Mouse (Mus musculus) cerebellum, postnatal 36 days (tissue): ENCODE results near the gene Nxpe4.
"Not testable (repeated sequence)": the region's sequence is repeated elsewhere in the genome, so short reads cannot be mapped to it uniquely, and the experiment has no call there.

Experiments
- DNase-seq, 2 experiments: peaks; one replicate each; pipeline ENCODE4 v3.0.0; 2021 to 2022; ENCODE audit warnings: mixed read lengths in 2 of 2

Nxpe4 gene

DNA sequence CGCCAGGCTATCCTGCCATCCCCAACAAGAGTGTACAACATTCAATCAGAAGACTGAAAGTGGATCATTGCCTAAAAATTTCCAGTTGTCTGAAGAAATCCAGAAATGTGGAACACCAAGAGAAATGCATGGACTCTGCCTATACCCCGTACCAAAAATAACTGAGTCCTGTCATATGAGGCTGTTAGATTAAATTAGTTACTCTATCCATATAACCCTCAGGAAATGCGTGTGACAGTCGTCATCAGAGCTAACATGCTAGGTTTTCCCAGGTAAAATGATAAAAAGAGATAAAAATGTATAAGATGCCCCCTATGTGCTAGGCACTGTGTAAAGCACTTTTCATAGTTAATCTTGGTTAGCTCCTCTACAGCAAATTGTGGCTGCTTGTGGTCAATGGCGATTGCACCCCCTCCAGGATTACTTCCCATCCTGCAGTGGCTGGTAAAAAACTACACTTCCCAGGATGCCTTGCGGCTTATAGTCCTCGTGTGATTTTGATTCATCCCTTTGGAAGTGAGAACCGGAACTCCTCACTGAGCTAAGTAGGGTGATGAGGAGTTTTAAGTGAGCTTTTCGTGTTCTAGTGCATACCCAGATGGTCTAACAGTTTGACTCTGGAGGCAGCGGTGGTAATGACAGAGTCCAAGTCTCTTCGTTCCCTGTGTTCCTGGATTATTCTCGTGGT, at the start of gene Nxpe4:
Gene Nxpe4 (plus strand): TSS at position 519 of the 688 bp plus-strand sequence.
- DNase-seq, result peak; percentile 71 to 81

- no peak for DNase-seq
Observed at GRCm38 (mm10) chr9:48126815-48127214, 35.0 kb upstream of the Nxpe4 start.

GRCm38 (mm10) chr9:48137507-48137906, 24.3 kb upstream of the Nxpe4 start:
- no peak for DNase-seq

- DNase-seq, result no peak
Observed at GRCm38 (mm10) chr9:48140485-48141411, 21.1 kb upstream of the Nxpe4 start.

DNA sequence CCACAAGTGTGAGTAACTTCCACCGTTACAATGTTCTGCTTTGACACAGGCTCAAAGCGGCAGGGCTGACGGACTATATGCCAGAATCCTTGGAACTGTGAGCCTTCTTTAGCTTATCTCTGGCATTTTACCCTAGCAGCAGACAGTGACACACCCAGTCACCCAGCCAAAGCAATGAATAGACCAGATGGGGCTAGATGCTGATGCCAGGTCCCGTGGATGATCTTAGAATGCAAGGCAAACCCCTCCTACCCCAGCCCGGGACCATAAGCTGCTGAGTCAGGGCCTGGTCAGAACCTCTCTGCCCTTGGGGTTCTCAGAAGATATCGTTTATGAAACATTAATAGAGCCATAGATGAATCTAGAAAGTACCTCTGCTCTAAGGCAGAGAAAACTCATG, 19.2 kb upstream of the Nxpe4 start:
- no peak for DNase-seq

DNA sequence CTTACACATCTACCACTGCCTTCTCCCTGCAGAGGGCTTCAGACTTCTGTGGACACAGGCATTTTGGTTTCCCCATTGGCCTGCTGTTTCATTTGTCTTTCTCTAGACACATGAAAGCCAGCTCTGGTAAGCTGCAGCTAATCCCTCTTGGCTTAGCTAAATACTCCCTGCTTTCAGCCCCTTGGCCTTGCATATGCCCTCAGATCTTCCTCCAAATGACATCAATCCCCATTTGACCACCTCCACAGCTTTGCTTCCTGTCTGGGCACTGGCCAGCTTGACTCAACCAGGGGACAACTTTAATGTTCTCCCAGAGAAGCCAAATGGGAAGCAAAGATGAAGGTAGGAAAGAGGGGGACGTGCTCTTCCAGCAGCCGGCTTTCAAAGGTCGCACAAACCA, 15.1 kb upstream of the Nxpe4 start:
- no peak for DNase-seq

- not testable (repeated sequence) for DNase-seq
Observed at GRCm38 (mm10) chr9:48166531-48166930, 4.7 kb downstream of the Nxpe4 start.

DNA sequence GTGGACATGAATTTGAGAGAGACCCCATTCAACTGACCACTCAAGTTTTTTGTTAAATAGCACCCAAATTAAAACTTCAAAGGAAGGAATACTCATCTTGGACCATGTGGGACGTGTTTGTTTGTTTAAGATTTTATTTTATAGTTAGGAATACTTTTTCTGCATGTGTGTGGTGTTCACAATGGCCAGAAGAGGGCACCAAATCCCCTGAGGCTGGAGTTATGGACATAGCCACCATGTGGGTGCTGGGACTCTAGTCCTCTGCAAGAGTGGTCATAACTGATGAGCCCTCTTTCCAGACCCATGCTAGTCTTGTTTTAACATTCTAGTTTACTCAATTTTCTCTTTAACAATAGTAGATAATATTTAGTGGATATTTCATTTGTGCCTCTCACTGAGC, 14.9 kb downstream of the Nxpe4 start:
- DNase-seq, result no peak

DNA sequence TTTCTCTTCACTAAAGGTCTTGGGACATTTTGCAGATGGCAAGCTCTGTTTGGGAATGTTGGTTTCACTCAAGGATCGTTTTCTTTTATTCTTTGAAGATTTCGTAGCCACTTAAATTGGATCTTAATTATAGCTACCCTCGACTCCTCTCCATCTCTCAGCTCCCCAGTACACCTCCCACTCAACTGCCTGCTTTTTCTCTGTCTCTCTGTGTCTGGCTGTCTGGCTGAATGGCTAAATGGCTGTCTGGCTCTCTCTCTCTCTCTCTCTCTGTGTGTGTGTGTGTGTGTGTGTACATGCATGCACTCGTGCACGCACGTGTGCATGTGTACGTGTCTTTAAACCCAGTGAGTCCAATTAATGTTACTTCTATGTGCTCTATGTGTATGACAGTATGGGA, 19.5 kb downstream of the Nxpe4 start:
- no peak for DNase-seq

GRCm38 (mm10) chr9:48182718-48183414, 21.0 kb downstream of the Nxpe4 start:
- no peak for DNase-seq

DNA sequence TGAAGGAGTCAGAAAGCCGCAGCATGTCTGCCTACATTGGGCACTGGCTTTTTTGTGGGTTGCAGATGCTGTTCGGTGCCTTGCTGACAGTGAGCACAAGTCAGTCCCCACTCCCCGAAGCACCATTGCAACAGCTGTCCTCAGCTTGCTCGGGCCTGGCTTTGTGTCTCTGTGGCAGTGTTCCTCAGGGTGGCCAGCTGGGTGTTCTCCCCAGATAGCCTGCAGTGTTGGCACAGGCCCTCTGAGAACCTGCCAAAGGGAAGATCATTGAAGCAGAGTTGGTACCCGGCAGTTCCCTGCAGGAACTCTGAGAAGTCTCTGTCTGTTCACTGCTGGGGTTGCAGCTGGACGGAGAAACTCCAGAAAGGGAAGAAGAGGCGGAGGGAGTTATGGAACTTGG, 22.5 kb downstream of the Nxpe4 start:
- DNase-seq, result peak; percentile 9 to 17

GRCm38 (mm10) chr9:48188854-48189253, 27.0 kb downstream of the Nxpe4 start:
- DNase-seq, result no peak

DNA sequence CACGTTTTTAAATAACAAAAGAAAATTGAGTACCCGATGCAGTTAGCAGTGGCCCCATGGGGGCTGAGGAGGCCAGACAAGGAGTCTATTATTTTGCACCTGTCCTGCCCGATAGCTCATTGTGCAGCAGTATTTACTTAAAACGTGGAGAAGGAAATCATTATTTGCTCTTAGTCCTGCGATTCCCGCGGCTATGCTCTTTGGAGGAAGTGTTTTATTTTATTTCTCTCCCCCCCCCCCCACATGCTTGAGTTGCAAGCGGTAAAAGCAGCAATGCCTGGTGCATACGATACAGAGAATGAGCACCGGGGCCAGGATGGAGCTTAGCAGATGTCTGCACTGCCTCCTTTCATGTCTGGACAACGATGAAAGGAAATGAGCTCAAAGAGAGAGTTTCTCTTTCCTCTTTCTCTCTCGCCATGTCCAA, 35.6 kb downstream of the Nxpe4 start:
- DNase-seq, result no peak

DNA sequence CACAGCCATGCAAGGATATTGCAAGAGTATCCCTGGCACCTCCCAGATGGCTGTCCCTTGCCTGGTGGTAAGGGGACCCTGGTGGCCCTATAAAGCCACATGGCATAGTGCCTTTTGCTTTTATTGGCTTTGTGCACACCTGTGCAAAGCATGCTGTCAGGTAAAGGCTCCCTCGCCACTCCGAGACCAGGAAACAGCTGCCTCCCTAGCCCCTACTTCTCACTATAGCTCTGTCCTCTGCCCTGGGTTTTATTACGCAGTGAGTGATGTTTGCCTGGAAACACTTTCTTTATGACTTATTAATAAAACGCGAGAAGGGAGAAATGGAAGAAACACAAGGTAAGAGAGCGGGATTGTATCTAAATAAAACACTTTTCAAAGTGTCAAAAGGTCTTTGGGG, 49.1 kb downstream of the Nxpe4 start:
- no peak for DNase-seq

DNA sequence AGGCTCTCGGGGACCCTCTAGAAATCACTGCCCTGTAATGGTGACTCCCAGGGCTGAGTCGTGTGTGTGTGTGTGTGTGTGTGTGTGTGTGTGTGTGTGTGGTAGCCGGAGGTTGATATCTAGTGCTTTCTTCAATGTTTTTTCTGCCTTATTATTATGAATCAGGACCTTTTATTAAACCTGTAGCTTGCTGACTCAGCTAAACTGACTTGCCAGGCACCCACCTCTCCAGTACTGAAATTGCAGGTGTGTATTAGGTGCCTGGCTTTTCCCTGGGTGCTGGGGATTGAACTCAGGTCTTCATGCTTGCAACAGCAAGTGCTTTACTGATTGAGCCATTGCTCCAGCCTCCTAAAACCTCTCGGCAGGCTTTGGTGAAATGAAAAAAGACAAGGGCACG, 50.1 kb downstream of the Nxpe4 start:
- DNase-seq, result no peak

DNA sequence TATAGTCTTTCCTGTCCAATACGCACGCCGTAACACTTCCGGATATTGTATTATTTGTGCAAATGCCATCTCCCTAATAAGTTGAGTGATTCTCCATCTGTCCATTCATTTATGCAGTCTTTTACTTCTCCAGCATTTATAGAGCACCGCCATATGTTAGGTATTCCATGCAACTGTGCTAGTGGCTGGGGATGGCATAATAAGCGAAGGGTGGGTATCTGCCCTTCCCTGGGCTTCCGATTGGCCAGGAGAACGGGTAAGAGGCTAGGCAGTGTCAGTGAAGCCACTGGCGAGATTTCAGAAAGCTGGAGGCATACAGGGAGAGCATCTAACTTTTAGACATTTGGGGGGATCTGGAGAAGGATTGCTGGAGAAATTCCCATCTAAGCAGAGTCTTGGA, 52.9 kb downstream of the Nxpe4 start:
- DNase-seq, result no peak

DNA sequence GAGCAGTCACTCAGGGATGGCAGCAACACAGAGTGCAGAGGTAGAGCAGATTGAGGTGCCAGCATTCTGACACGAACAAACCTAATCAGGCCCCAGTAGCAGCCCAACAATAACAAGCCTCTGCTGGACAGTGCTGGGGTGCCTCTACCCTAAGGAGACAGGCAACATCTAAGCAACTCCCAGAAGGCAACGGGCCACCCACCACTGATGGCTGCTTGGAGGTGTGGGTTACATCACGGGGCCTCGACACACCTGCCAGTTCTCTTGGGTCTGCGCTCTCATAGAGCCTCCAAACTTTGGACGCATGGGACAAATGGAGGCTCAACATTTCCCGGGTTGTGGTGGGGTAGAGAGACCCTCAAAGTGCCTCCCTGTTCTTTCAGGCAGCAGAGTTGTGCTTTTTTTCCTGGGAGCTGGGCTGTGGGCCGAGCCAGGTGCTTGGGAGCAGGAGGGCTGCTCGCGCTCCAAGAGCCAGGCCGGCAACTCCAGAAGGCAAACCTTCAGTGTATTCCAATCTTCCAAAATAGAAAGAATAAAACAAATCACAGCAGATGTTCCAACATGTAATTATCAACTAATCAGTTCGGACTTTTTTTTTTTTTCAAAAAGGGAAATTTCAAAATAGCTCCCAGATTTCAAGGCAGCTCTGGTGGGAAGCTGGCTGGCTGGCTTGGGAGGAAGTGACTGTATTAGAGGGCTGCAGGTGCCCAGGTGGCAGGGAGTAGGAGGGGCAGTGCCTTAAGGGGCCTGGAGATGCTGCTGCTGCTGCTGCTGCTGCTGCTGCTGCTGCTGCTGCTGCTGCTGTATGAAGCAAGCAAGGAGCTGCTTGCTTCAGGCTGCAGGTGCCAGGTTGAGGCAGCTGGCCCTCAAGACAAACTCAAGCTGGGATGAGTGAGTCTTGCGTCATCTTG, 54.5 kb downstream of the Nxpe4 start:
- no peak for DNase-seq

DNA sequence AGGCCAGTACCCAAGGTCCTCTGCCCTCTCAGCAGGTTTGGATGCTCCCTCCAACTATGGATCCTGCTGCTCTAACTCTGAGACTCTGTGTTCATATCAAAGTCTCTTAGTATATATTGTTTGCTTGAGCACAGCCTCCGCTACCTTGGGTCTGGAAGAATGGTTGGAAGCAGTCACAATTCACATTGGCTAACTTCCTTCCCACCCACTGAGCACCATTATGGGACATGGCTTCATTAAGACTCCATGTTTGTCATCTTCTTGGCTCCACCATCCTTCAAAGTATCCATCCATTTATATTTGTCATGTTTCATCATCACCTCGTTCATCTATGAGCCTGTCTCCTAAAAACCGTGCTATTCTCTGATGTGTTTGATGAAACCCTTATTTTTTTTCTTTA, 68.9 kb downstream of the Nxpe4 start:
- no peak for DNase-seq

GRCm38 (mm10) chr9:48236455-48236854, 74.6 kb downstream of the Nxpe4 start:
- no peak for DNase-seq

DNA sequence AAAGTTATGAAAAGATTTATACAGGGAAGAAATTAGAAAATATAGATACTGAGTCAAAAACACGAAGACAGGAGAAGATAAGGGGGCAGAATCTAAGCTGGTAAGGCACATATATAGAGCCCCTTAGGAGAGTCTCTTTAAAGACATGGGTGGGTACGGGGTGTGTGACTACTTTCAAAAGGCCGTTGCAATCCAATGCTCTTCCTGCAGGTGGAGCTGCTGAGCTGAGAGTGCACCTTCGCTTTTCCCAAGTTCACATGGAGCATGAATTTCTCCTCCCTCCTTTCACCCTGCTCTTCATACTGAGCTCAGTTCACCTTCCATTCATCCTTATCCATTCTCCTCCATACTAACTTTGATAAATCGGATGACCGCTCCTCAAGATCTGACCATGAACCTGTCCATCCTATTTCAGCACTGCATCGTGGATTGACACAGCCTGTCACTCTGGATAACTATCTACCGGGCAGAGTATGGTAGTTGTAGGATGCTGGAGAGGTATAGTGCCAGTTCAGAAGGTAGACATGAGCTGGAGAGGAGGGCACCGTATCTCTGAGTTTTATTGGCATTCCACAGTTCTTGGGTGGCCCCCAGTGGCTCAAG, 76.4 kb downstream of the Nxpe4 start:
- DNase-seq, result peak; percentile 17 to 22

DNA sequence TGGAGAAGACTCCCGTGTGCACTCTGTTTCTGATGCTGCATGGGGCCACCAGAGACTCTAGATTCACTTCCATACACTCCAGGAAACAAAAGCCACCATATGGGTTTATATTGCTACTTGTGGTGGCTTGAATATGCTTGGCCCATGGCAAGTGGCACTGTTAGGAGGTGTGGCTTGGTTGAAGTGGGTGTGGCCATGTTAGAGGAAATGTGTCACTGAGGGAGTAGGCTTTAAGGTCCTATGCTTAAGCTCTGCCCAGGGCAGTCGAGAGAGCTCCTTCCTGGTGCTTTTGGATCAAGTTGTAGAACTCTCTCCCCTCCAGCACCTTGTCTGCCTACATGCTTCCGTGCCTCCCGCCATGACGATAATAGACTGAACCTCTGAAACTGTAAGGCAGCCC, 77.6 kb downstream of the Nxpe4 start:
- no peak for DNase-seq

GRCm38 (mm10) chr9:48240431-48240830, 78.6 kb downstream of the Nxpe4 start:
- DNase-seq, result no peak
